Mouse (Mus musculus): ENCODE results near the gene Bpifa5. TPM values are rescaled to one million over a fixed set of nuclear protein-coding genes. Genes with fewer than 3 reads are reported as not detected.
"Not testable (repeated sequence)": the region's sequence is repeated elsewhere in the genome, so short reads cannot be mapped to it uniquely, and the experiment has no call there.

The Bpifa5 gene
- polyA plus RNA-seq (2015; fragmentation: Nextera tagmentation; extraction: Ambion mirVana) = not detected in 2 replicates

- WGBS = 79% methylated on average over 8 of the region's 8 CpGs
- ATAC-seq (ENCODE audit: low FRiP score, low read depth) = no peak
- Histone ChIP-seq H3K4me3 (no peak within 1 kb of the TSS), H3K4me1 (no peaks in the 10 kb centered on the region), H3K27ac (no peak within 1 kb of the TSS), H3K9ac (no peak within 1 kb of the TSS), H3K9me3 (0 out of 2 replicates have a peak, but pooled peaks cover 4% of the 10 kb centered on the region), H3K36me3 (no peaks in the 10 kb centered on the region), H3K27me3 (no peaks in the 10 kb centered on the region), H3K4me2 (replicated peaks) (no peak within 1 kb of the TSS)
These were observed at the start of gene Bpifa5 for GRCm38 (mm10) chr2:154162307-154162706. Bpifa5 (plus strand) TSS chr2:154162607.

- WGBS = 82% methylated on average over 3 of the region's 3 CpGs
- Histone ChIP-seq H3K4me2 (replicated peaks) (no peak overlapping the region), H3K9ac (no peak overlapping the region), H3K4me3 (no peak overlapping the region), H3K4me1 (no peaks in the 10 kb centered on the region), H3K27me3 (no peaks in the 10 kb centered on the region), H3K9me3 (no peaks in the 10 kb centered on the region), H3K36me3 (no peaks in the 10 kb centered on the region), H3K27ac (no peak overlapping the region)
- ATAC-seq (ENCODE audit: low FRiP score, low read depth) = no peak
These were observed 45.0 kb upstream of the Bpifa5 start for GRCm38 (mm10) chr2:154117381-154117780.

GRCm38 (mm10) chr2:154130120-154130519 is 32.3 kb upstream of the Bpifa5 start, which contains the start of gene Bpifa3:
Bpifa3 (plus strand) TSS chr2:154130336.
- Histone ChIP-seq H3K4me3 (no peak within 1 kb of the TSS), H3K27me3 (no peaks in the 10 kb centered on the region)
- 52% methylated on average over 2 of the region's 2 CpGs for WGBS

GRCm38 (mm10) chr2:154142580-154142979 is 19.8 kb upstream of the Bpifa5 start, which contains the start of gene Bpifa1:
Bpifa1 (plus strand) TSS chr2:154142880.
- H3K27me3 ChIP-seq = no peaks in the 10 kb centered on the region
- no peak within 1 kb of the TSS for H3K4me3 ChIP-seq
- H3K4me2 ChIP-seq (replicated peaks) = no peak within 1 kb of the TSS
- no peak for ATAC-seq (ENCODE audit: low FRiP score, low read depth)
- no peaks in the 10 kb centered on the region for H3K9me3 ChIP-seq
- H3K36me3 ChIP-seq = no peaks in the 10 kb centered on the region
- H3K27ac ChIP-seq = no peak within 1 kb of the TSS
- H3K4me1 ChIP-seq = no peaks in the 10 kb centered on the region
- 81% methylated on average over 4 of the region's 4 CpGs for WGBS
- H3K9ac ChIP-seq = no peak within 1 kb of the TSS

More at GRCm38 (mm10) chr2:154130120-154130519, 32.3 kb upstream of the Bpifa5 start, which contains the start of gene Bpifa3:
- no peak for ATAC-seq (ENCODE audit: low FRiP score, low read depth)
- Histone ChIP-seq H3K4me2 (replicated peaks) (no peak within 1 kb of the TSS), H3K9ac (no peak within 1 kb of the TSS), H3K36me3 (no peaks in the 10 kb centered on the region), H3K9me3 (no peaks in the 10 kb centered on the region), H3K27ac (no peak within 1 kb of the TSS), H3K4me1 (no peaks in the 10 kb centered on the region)

- Histone ChIP-seq H3K36me3 (no peaks in the 10 kb centered on the region), H3K4me3 (no peak overlapping the region), H3K27me3 (no peaks in the 10 kb centered on the region), H3K4me2 (replicated peaks) (no peak overlapping the region), H3K27ac (no peak overlapping the region), H3K9ac (no peak overlapping the region), H3K9me3 (no peaks in the 10 kb centered on the region), H3K4me1 (no peaks in the 10 kb centered on the region)
- ATAC-seq (ENCODE audit: low FRiP score, low read depth) = no peak
- 79% methylated on average over 3 of the region's 3 CpGs for WGBS
These were observed 18.7 kb upstream of the Bpifa5 start for GRCm38 (mm10) chr2:154143735-154144134.

- WGBS = 78% methylated on average over 4 of the region's 4 CpGs
- no peaks in the 10 kb centered on the region for H3K27me3 ChIP-seq
- no peaks in the 10 kb centered on the region for H3K36me3 ChIP-seq
- no peak overlapping the region for H3K9ac ChIP-seq
- no peak overlapping the region for H3K27ac ChIP-seq
- no peaks in the 10 kb centered on the region for H3K9me3 ChIP-seq
- H3K4me1 ChIP-seq = no peaks in the 10 kb centered on the region
- no peak for ATAC-seq (ENCODE audit: low FRiP score, low read depth)
- H3K4me3 ChIP-seq = no peak overlapping the region
- H3K4me2 ChIP-seq (replicated peaks) = no peak overlapping the region
These were observed 14.9 kb upstream of the Bpifa5 start for GRCm38 (mm10) chr2:154147496-154147895.

- no peaks in the 10 kb centered on the region for H3K36me3 ChIP-seq
- H3K4me3 ChIP-seq = no peak overlapping the region
- no peak for ATAC-seq (ENCODE audit: low FRiP score, low read depth)
- no peak overlapping the region for H3K27ac ChIP-seq
- WGBS = 30% methylated on average over 3 of the region's 3 CpGs
- H3K27me3 ChIP-seq = no peaks in the 10 kb centered on the region
- 0 out of 2 replicates have a peak, but pooled peaks cover 4% of the 10 kb centered on the region for H3K9me3 ChIP-seq
- no peak overlapping the region for H3K4me2 ChIP-seq (replicated peaks)
- H3K9ac ChIP-seq = no peak overlapping the region
- H3K4me1 ChIP-seq = no peaks in the 10 kb centered on the region
These were observed 4.0 kb upstream of the Bpifa5 start for GRCm38 (mm10) chr2:154158433-154158832.

- H3K4me3 ChIP-seq = no peak overlapping the region
- H3K4me1 ChIP-seq = no peaks in the 10 kb centered on the region
- 90% methylated on average over 5 of the region's 5 CpGs for WGBS
- no peak for ATAC-seq (ENCODE audit: low FRiP score, low read depth)
- no peak overlapping the region for H3K9ac ChIP-seq
- H3K9me3 ChIP-seq = 0 out of 2 replicates have a peak, but pooled peaks cover 4% of the 10 kb centered on the region
- no peaks in the 10 kb centered on the region for H3K27me3 ChIP-seq
- H3K4me2 ChIP-seq (replicated peaks) = no peak overlapping the region
- H3K27ac ChIP-seq = no peak overlapping the region
- no peaks in the 10 kb centered on the region for H3K36me3 ChIP-seq
These were observed 899 bp downstream of the Bpifa5 start for GRCm38 (mm10) chr2:154163306-154163705.

- no peaks in the 10 kb centered on the region for H3K36me3 ChIP-seq
- no peak for ATAC-seq (ENCODE audit: low FRiP score, low read depth)
- H3K27ac ChIP-seq = no peak overlapping the region
- no peaks in the 10 kb centered on the region for H3K9me3 ChIP-seq
- H3K4me2 ChIP-seq (replicated peaks) = no peak overlapping the region
- no peak overlapping the region for H3K9ac ChIP-seq
- no peaks in the 10 kb centered on the region for H3K27me3 ChIP-seq
- no peaks in the 10 kb centered on the region for H3K4me1 ChIP-seq
- H3K4me3 ChIP-seq = no peak overlapping the region
- 67% methylated on average over 3 of the region's 3 CpGs for WGBS
These were observed 6.8 kb downstream of the Bpifa5 start for GRCm38 (mm10) chr2:154169172-154169571.

GRCm38 (mm10) chr2:154171621-154172020 is 9.2 kb downstream of the Bpifa5 start:
- H3K27me3 ChIP-seq = no peaks in the 10 kb centered on the region
- H3K9me3 ChIP-seq = no peaks in the 10 kb centered on the region
- H3K4me3 ChIP-seq = no peak overlapping the region
- ATAC-seq (ENCODE audit: low FRiP score, low read depth) = no peak
- no peaks in the 10 kb centered on the region for H3K36me3 ChIP-seq
- no peak overlapping the region for H3K9ac ChIP-seq
- 78% methylated on average over 6 of the region's 6 CpGs for WGBS
- H3K4me1 ChIP-seq = no peaks in the 10 kb centered on the region
- H3K27ac ChIP-seq = no peak overlapping the region
- H3K4me2 ChIP-seq (replicated peaks) = no peak overlapping the region

- H3K9ac ChIP-seq = no peak overlapping the region
- ATAC-seq (ENCODE audit: low FRiP score, low read depth) = no peak; the same call in 1 of the 2 replicates
- 45% methylated on average over 1 of the region's 1 CpGs for WGBS
- no peak overlapping the region for H3K4me3 ChIP-seq
- H3K36me3 ChIP-seq = no peaks in the 10 kb centered on the region
- H3K9me3 ChIP-seq = no peaks in the 10 kb centered on the region
- H3K4me1 ChIP-seq = no peaks in the 10 kb centered on the region
- H3K27ac ChIP-seq = no peak overlapping the region
- no peaks in the 10 kb centered on the region for H3K27me3 ChIP-seq
- H3K4me2 ChIP-seq (replicated peaks) = no peak overlapping the region
These were observed 10.9 kb downstream of the Bpifa5 start for GRCm38 (mm10) chr2:154173313-154173712.

- ATAC-seq (ENCODE audit: low FRiP score, low read depth); H3K4me2 ChIP-seq (replicated peaks); H3K27ac ChIP-seq; H3K4me3 ChIP-seq; H3K27me3 ChIP-seq; H3K4me1 ChIP-seq; H3K36me3 ChIP-seq; H3K9ac ChIP-seq; H3K9me3 ChIP-seq: not testable (repeated sequence)
- WGBS = 82% methylated on average over 7 of the region's 7 CpGs
These were observed 19.5 kb downstream of the Bpifa5 start for GRCm38 (mm10) chr2:154181900-154182299.

- WGBS = 66% methylated on average over 4 of the region's 4 CpGs
- not testable (repeated sequence) for H3K9me3 ChIP-seq; ATAC-seq (ENCODE audit: low FRiP score, low read depth); H3K36me3 ChIP-seq; H3K4me1 ChIP-seq; H3K27ac ChIP-seq; H3K4me3 ChIP-seq; H3K9ac ChIP-seq; H3K27me3 ChIP-seq; H3K4me2 ChIP-seq (replicated peaks)
These were observed 20.7 kb downstream of the Bpifa5 start for GRCm38 (mm10) chr2:154183061-154183460.
